Mouse (Mus musculus) adrenal gland, postnatal 10 days (tissue): ENCODE data around the gene Slc28a1. TPM values are rescaled to one million over a fixed set of nuclear protein-coding genes. Genes with fewer than 3 reads are reported as not detected.

Experiments used
- DNase-seq: peaks from one replicate; pipeline ENCODE4 v3.0.0; 2021; ENCODE audit warnings: mixed read lengths
- total RNA-seq, 2 experiments: library from RNA; stranded (reverse); gene quantifications; 2 replicates each; pipeline ENCODE4 v1.2.3; 2021

Slc28a1 gene
- total RNA-seq, 2 experiments from 2014 or later = 0.58 to 0.66 TPM

- DNase-seq = peak; percentile 99
Observed at GRCm38 (mm10) chr7:81212697-81213346, 98.2 kb downstream of the Slc28a1 start.

GRCm38 (mm10) chr7:81213347-81214152, 99.0 kb downstream of the Slc28a1 start, which contains the start of gene Pde8a:
Pde8a (plus strand) TSS chr7:81213596.
- DNase-seq = peak; percentile 59

GRCm38 (mm10) chr7:81214153-81214907, 99.7 kb downstream of the Slc28a1 start:
- DNase-seq = no peak

- peak; percentile 42 for DNase-seq
Observed at GRCm38 (mm10) chr7:81215950-81216349, 101.4 kb downstream of the Slc28a1 start.

- no peak for DNase-seq
Observed at GRCm38 (mm10) chr7:81219321-81219720, 104.7 kb downstream of the Slc28a1 start.

Other genes with a start within 250 kb of the Slc28a1 start
- 10 to 100 TPM; 24.9 to 27.1 TPM for gene Wdr73, start 213.5 kb upstream of the Slc28a1 start, total RNA-seq
- 1 to 10 TPM; 4.0 to 4.7 TPM for gene Nmb, start 209.7 kb upstream of the Slc28a1 start, total RNA-seq
- 100 to 1,000 TPM; 113 to 124 TPM for gene Sec11a, start 167.0 kb upstream of the Slc28a1 start, total RNA-seq
- 10 to 100 TPM; 26.2 to 29.3 TPM for gene Zfp592, start 121.1 kb upstream of the Slc28a1 start, total RNA-seq
- gene Alpk3, start 57.2 kb upstream of the Slc28a1 start, total RNA-seq = 10 to 100 TPM in 1 of 2 experiments, 1 to 10 TPM in 1; 3.1 to 12.0 TPM
- gene Pde8a, start 98.8 kb downstream of the Slc28a1 start, total RNA-seq = 10 to 100 TPM; 29.9 to 31.0 TPM
- 1,000 to 10,000 TPM; 1,406 to 1,408 TPM for gene Rps17, start 230.5 kb downstream of the Slc28a1 start, total RNA-seq